Mouse (Mus musculus): ENCODE results near the gene Emilin2.
"Not testable (repeated sequence)": the region's sequence is repeated elsewhere in the genome, so short reads cannot be mapped to it uniquely, and the experiment has no call there.

Gene Emilin2

GRCm38 (mm10) chr17:71311340-71312171, at the start of gene Emilin2:
Gene Emilin2, minus strand, starts transcription at chr17:71311978.
- DNase-seq, result no peak

GRCm38 (mm10) chr17:71355526-71355925, 43.7 kb upstream of the Emilin2 start:
- no peak for DNase-seq

- DNase-seq, result no peak
These were observed 42.4 kb upstream of the Emilin2 start for GRCm38 (mm10) chr17:71354205-71354604.

GRCm38 (mm10) chr17:71348188-71348587, 36.4 kb upstream of the Emilin2 start:
- DNase-seq, result no peak

GRCm38 (mm10) chr17:71342006-71342405, 30.2 kb upstream of the Emilin2 start:
- no peak for DNase-seq

- DNase-seq, result no peak
These were observed 26.8 kb upstream of the Emilin2 start for GRCm38 (mm10) chr17:71338627-71339026.

- DNase-seq, result no peak
These were observed 25.8 kb upstream of the Emilin2 start for GRCm38 (mm10) chr17:71337546-71337945.

GRCm38 (mm10) chr17:71336421-71336820, 24.6 kb upstream of the Emilin2 start:
- DNase-seq, result no peak

- DNase-seq, result no peak
These were observed 20.5 kb upstream of the Emilin2 start for GRCm38 (mm10) chr17:71332298-71332697.

- DNase-seq, result not testable (repeated sequence)
These were observed 9.0 kb upstream of the Emilin2 start for GRCm38 (mm10) chr17:71320731-71321130.

- DNase-seq, result no peak
These were observed 7.6 kb upstream of the Emilin2 start for GRCm38 (mm10) chr17:71319361-71319760.

- DNase-seq, result no peak
These were observed 5.8 kb upstream of the Emilin2 start for GRCm38 (mm10) chr17:71317571-71317970.

GRCm38 (mm10) chr17:71314315-71314714, 2.5 kb upstream of the Emilin2 start:
- no peak for DNase-seq

GRCm38 (mm10) chr17:71310486-71311339, 1.1 kb downstream of the Emilin2 start:
- peak; percentile 10 for DNase-seq

GRCm38 (mm10) chr17:71309711-71310485, 1.9 kb downstream of the Emilin2 start:
- DNase-seq, result no peak

- no peak for DNase-seq
These were observed 2.6 kb downstream of the Emilin2 start for GRCm38 (mm10) chr17:71309141-71309540.

- DNase-seq, result no peak
These were observed 3.5 kb downstream of the Emilin2 start for GRCm38 (mm10) chr17:71308296-71308695.

GRCm38 (mm10) chr17:71307251-71307790, 4.5 kb downstream of the Emilin2 start:
- DNase-seq, result no peak

- no peak for DNase-seq
These were observed 5.1 kb downstream of the Emilin2 start for GRCm38 (mm10) chr17:71306716-71307115.

GRCm38 (mm10) chr17:71306091-71306490, 5.7 kb downstream of the Emilin2 start:
- DNase-seq, result no peak

GRCm38 (mm10) chr17:71303444-71303843, 8.3 kb downstream of the Emilin2 start:
- no peak for DNase-seq

GRCm38 (mm10) chr17:71301413-71301812, 10.4 kb downstream of the Emilin2 start:
- no peak for DNase-seq

GRCm38 (mm10) chr17:71300338-71300737, 11.4 kb downstream of the Emilin2 start:
- DNase-seq, result no peak
